Mouse (Mus musculus) G1E (cell line): ENCODE data around the gene Artn. TPM values are rescaled to one million over a fixed set of nuclear protein-coding genes. Genes with fewer than 3 reads are reported as not detected.

ENCODE experiments used
- ATAC-seq: 2 replicates; pipeline ENCODE4 v1.8.0; 2016; ENCODE audit warnings: mild to moderate bottlenecking; ENCODE audit not compliant: insufficient number of reproducible peaks, poor library complexity, low FRiP score, severe bottlenecking; ENCODE audit errors: extremely low read depth
- DNase-seq: peaks from one replicate; pipeline ENCODE4 v3.0.0; 2012; ENCODE audit warnings: low spot score
- H3K27me3 ChIP-seq: 2 replicates; pipeline ENCODE4 v1.6.1; 2012; ENCODE audit warnings: mild to moderate bottlenecking, low read length, inconsistent platforms; ENCODE audit not compliant: insufficient read depth
- H3K36me3 ChIP-seq: replicated peaks from 2 replicates; pipeline ENCODE3; 2012; ENCODE audit warnings: mild to moderate bottlenecking, inconsistent platforms
- H3K4me1 ChIP-seq: 2 replicates; pipeline ENCODE4 v1.6.1; 2012; ENCODE audit warnings: low read depth, low read length, inconsistent platforms, mixed read lengths; ENCODE audit not compliant: insufficient read depth
- H3K4me3 ChIP-seq: 2 replicates; pipeline ENCODE4 v1.5.1; 2012; ENCODE audit warnings: low read depth, mild to moderate bottlenecking, inconsistent platforms, low read length, moderate library complexity, mixed read lengths
- H3K9me3 ChIP-seq: replicated peaks from 2 replicates; pipeline ENCODE4 v1.6.1; 2012; ENCODE audit warnings: inconsistent platforms
- CTCF ChIP-seq: IDR thresholded peaks from 2 replicates; pipeline ENCODE4 v1.5.1; 2012; ENCODE audit warnings: low read depth, low read length, inconsistent platforms, mixed read lengths
- GATA1 ChIP-seq: IDR thresholded peaks from 2 replicates; pipeline ENCODE4 v1.6.1; 2012; ENCODE audit warnings: borderline replicate concordance, low read length, inconsistent platforms, mixed read lengths
- GATA2 ChIP-seq: IDR thresholded peaks from 2 replicates; pipeline ENCODE4 v1.6.1; 2012; ENCODE audit warnings: low read depth, low read length, inconsistent platforms, borderline replicate concordance
- POLR2AphosphoS5 ChIP-seq: IDR thresholded peaks from 2 replicates; pipeline ENCODE4 v1.6.1; 2012; ENCODE audit warnings: low read depth, low read length, inconsistent platforms; ENCODE audit not compliant: insufficient replicate concordance
- TAL1 ChIP-seq: conservative IDR thresholded peaks from 2 replicates; pipeline ENCODE4 v1.6.1; 2012; ENCODE audit warnings: low read depth, low read length, inconsistent platforms, mixed read lengths
- polyA plus RNA-seq: library from polyadenylated mRNA; stranded (reverse); fragments of >175 nt; gene quantifications from 2 replicates; pipeline ENCODE4 v1.2.3, GENCODE M21; 2012
- total RNA-seq, 2 experiments: library from RNA; stranded (forward) in 1 of 2; stranded (reverse) in 1 of 2; fragments of 200-1000 nt in 1 of 2; fragments of >200 nt in 1 of 2; fragmentation: Nextera tagmentation in 1 of 2; gene quantifications; 2 replicates each; pipeline ENCODE4 v1.2.3; 2014 to 2017

Artn gene
- total RNA-seq (2014; fragmentation: Nextera tagmentation) (not detected in 2 replicates), total RNA-seq (2017) (0.11 TPM in 1 of 2 replicates, not detected in the other), polyA plus RNA-seq (not detected in 2 replicates)

GRCm38 (mm10) chr4:117929391-117929881, at the start of gene Artn:
Artn (minus strand) TSS chr4:117929763.
- ATAC-seq = no peak
- Histone ChIP-seq H3K4me1 (peaks cover 19% of the 10 kb centered on the region), H3K36me3 (peaks cover 11% of the 10 kb centered on the region), H3K4me3 (no peak within 1 kb of the TSS; the same call in 1 of the 2 replicates), H3K9me3 (peaks cover 5% of the 10 kb centered on the region), H3K27me3 (peaks cover 54% of the 10 kb centered on the region)
- TF ChIP-seq CTCF = no peak
- TF ChIP-seq POLR2AphosphoS5 = no peak
- no peak for TF ChIP-seq GATA1
- TF ChIP-seq TAL1 = no peak
- TF ChIP-seq GATA2 = no peak
- no peak for DNase-seq

GRCm38 (mm10) chr4:117979181-117979580, 49.6 kb upstream of the Artn start:
- H3K4me1 ChIP-seq = peaks cover 18% of the 10 kb centered on the region
- no peak for TF ChIP-seq GATA2
- TF ChIP-seq TAL1 = no peak
- no peak for TF ChIP-seq POLR2AphosphoS5
- TF ChIP-seq GATA1 = no peak
- TF ChIP-seq CTCF = no peak
- ATAC-seq = no peak

GRCm38 (mm10) chr4:117978282-117978681, 48.7 kb upstream of the Artn start:
- H3K27me3 ChIP-seq = no peaks in the 10 kb centered on the region
- no peak overlapping the region for H3K4me3 ChIP-seq
- ATAC-seq = no peak
- peaks cover 18% of the 10 kb centered on the region for H3K4me1 ChIP-seq
- TF ChIP-seq POLR2AphosphoS5 = no peak
- no peak for DNase-seq
- H3K9me3 ChIP-seq = no peaks in the 10 kb centered on the region
- H3K36me3 ChIP-seq = peaks cover 27% of the 10 kb centered on the region

More at GRCm38 (mm10) chr4:117979181-117979580, 49.6 kb upstream of the Artn start:
- H3K27me3 ChIP-seq = no peaks in the 10 kb centered on the region
- H3K9me3 ChIP-seq = no peaks in the 10 kb centered on the region
- H3K4me3 ChIP-seq = no peak overlapping the region
- DNase-seq = no peak
- peaks cover 23% of the 10 kb centered on the region for H3K36me3 ChIP-seq

GRCm38 (mm10) chr4:117977841-117978240, 48.3 kb upstream of the Artn start:
- H3K4me1 ChIP-seq = peaks cover 18% of the 10 kb centered on the region
- TF ChIP-seq GATA2 (no peak), POLR2AphosphoS5 (no peak), CTCF (no peak), GATA1 (no peak), TAL1 (no peak)
- no peak for DNase-seq
- no peaks in the 10 kb centered on the region for H3K27me3 ChIP-seq
- H3K36me3 ChIP-seq = peaks cover 28% of the 10 kb centered on the region
- no peak overlapping the region for H3K4me3 ChIP-seq
- ATAC-seq = no peak
- no peaks in the 10 kb centered on the region for H3K9me3 ChIP-seq

GRCm38 (mm10) chr4:117977371-117977770, 47.8 kb upstream of the Artn start:
- peaks cover 18% of the 10 kb centered on the region for H3K4me1 ChIP-seq
- TF ChIP-seq TAL1 (no peak), CTCF (no peak), GATA2 (no peak), POLR2AphosphoS5 (no peak), GATA1 (no peak)

GRCm38 (mm10) chr4:117975820-117976219, 46.3 kb upstream of the Artn start:
- Histone ChIP-seq H3K36me3 (peaks cover 25% of the 10 kb centered on the region), H3K4me3 (no peak overlapping the region), H3K4me1 (peaks cover 12% of the 10 kb centered on the region), H3K9me3 (no peaks in the 10 kb centered on the region), H3K27me3 (no peaks in the 10 kb centered on the region)
- ATAC-seq (no peak), DNase-seq (no peak)
- TF ChIP-seq GATA1 (no peak), GATA2 (no peak), CTCF (no peak), TAL1 (no peak), POLR2AphosphoS5 (no peak)

More at GRCm38 (mm10) chr4:117977371-117977770, 47.8 kb upstream of the Artn start:
- H3K4me3 ChIP-seq = no peak overlapping the region
- no peaks in the 10 kb centered on the region for H3K9me3 ChIP-seq
- DNase-seq = no peak
- H3K27me3 ChIP-seq = no peaks in the 10 kb centered on the region
- peaks cover 27% of the 10 kb centered on the region for H3K36me3 ChIP-seq
- ATAC-seq = no peak
